Mouse (Mus musculus) stomach, postnatal 0 days (tissue): Measurements from ENCODE around the gene Fnbp1l.

Source experiments
- CTCF ChIP-seq: IDR thresholded peaks from 2 replicates; pipeline ENCODE4 v1.5.1; 2016; ENCODE audit warnings: antibody characterized with exemption, low read depth, mild to moderate bottlenecking, moderate library complexity
- EP300 ChIP-seq: optimal IDR thresholded peaks from 2 replicates; pipeline ENCODE3; 2016; ENCODE audit warnings: antibody characterized with exemption

- TF ChIP-seq CTCF (no peak), EP300 (no peak)
Observed at GRCm38 (mm10) chr3:122586918-122587641, 32.4 kb downstream of the Fnbp1l start.
